Mouse (Mus musculus): ENCODE data around the gene Serping1.
A peak's percentile ranks its signal among the peaks of the same experiment; 100 is the strongest.

DNA sequence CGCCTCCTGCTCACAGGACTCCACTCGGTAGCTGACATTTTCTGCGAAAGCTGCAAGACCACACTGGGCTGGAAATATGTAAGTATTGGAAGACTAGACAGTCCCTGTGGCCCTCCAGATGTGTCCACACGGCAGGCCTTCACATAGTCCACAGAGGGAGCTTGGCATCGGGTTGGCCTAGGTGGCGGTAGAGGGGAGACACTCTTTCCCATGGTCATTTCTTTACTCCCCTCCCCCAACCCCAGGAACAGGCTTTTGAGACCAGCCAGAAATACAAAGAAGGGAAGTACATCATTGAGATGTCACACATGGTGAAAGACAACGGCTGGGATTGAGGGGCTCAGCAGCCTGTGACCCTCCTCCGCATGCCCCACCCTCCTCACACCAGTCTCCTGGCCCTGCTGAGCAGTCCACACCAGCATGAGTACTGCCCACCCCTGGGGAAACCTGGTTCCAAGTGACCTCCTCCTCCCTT is 37.8 kb downstream of the Serping1 start:
- no peak for TF ChIP-seq POLR2A (IDR thresholded peaks at IDR 0.05; ENCODE audit: low read depth, low read length)
- 0 out of 2 replicates have a peak, but pooled peaks have one; percentile 10 for TF ChIP-seq CTCF (conservative IDR thresholded peaks at IDR 0.05; ENCODE audit: insufficient read depth, insufficient read length, low read depth, low read length)
